Mouse (Mus musculus) right cerebral cortex, postnatal 25 days (tissue): ENCODE results near the gene Dctn1.

Experiments
- DNase-seq: peaks from one replicate; pipeline ENCODE4 v3.0.0; 2022

The Dctn1 gene

DNA sequence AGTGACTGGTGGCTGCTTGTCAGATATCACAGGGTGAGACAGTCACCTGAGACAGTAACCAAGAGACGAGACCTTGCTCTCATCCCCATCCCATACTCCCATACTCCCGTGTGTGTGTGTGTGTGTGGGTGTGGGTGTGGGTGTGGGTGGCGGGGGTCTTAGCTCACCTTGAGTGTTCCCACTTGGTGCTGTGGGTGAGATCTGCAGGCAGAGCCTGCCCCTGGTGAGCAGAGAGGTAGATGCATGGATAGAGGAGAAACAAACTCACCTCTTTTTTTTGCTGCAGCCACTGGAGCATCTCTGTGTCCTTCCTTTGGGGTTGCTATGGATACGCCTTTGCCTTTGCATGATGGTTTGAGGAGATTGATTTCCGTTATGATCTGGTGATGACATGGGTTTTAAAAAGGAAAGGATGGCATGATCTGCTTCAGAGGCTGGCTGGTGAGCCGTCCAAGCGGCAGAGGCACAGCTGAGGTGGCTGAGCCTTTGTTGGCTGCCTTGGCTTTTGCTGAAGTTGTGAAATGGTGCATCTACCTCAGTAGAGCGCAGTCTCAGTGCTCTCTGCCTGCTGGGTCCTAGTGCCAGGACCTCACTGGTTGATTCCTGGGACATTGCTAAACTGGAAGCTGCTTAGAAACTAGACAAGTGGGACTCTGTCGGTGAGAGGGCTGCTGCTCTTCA is 6.7 kb downstream of the Dctn1 start:
- peak; percentile 67 for DNase-seq

DNA sequence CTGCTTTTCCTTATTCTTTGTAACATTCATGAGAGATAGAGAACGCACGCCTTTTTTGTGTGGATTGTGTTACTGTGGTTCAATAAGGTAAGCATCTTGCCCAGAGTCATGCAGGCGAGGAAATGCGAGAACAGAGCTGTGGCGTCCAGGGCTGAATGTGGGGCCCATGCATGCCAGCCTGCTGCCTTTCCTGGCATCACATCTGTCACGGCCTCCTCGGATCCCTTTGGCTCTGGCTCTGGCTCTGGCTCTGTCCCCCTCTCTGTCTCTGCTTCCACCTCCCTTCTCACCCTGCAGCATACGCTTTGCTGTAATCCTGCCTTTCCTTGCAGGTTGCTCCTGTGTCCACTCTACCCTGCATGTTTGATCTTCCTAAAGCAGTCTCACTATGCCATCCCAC is 10.3 kb downstream of the Dctn1 start:
- no peak for DNase-seq

DNA sequence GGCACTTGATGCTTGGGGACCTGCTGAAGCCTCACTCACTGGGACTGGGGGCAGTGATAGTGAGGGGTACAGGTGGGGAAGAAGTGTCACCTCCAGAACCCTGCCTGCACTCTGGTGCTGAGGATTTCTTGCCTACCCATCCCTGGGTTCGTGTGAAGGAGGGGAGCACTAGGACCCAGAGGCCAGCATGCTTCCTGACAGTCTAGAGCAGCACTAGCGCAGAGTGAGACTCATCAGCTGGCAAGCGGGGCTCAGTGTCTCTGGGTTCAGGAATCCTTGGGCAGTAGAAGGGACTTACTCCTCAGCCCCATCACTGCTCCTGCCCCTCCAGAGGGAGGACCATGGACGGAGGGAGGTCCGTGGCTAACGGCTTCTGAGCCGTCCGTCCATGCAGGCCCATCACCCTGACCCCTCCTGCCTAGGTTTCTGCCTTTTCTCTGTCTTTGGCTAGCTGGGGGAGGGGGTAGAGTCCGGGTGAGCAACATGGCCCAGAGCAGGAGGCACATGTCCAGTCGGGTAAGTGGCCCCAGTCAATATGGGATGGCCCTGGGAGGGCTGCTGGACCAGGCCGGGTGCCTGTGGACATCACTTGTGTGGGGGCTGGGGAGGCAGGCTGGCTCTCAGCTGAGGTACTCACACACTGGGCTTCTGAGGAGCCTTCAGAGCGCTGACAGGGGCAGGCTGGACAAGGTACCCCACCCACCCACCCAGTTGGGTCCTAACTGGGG is 13.8 kb downstream of the Dctn1 start:
- peak; percentile 80 for DNase-seq

DNA sequence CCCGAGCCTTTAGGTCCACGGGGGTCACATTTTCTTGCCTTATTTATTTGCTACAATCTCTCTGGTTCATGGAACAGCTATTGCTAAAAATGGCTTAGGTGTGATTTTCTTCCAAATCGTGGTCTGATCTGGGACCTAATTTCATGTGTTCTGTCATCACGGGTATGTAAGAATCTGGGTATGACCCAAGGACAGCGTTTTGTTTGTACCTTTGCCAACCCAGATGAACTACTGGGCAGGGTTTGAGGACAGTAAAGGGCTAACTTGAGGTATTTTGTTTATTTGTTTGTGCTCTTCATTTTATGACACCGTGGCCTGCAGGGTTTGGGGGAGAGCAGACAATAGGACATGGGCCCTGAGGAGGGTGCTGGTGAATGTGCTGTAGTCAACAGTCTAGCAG is 14.9 kb downstream of the Dctn1 start:
- DNase-seq, result no peak

DNA sequence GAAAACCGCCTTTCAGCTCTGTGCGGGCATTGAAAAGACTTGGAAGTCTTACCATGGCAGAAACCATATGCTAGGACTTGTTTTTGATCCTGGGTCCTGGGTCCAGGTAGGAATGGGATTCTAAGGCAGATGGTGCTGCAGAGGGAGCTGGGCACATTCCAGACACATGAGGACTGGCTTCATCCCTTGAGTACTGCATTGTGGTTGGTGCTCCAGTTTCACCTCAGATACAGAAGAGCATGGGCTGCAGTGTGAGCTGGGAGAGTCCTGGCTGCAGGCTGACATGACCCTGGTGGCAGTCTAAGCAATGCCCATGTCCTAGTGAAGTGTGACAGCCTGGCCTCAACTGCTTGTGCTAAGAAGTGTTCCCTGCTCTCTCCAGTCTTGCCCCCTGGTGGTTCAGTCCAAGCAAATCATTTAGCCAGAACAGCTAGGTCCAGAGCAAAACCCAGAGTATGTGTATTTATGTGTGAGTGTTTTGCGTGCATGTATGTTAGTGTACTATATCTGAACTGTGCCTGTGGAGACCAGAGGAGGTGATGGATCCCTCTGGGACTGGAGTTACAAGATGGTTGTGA is 19.2 kb downstream of the Dctn1 start:
- no peak for DNase-seq

DNA sequence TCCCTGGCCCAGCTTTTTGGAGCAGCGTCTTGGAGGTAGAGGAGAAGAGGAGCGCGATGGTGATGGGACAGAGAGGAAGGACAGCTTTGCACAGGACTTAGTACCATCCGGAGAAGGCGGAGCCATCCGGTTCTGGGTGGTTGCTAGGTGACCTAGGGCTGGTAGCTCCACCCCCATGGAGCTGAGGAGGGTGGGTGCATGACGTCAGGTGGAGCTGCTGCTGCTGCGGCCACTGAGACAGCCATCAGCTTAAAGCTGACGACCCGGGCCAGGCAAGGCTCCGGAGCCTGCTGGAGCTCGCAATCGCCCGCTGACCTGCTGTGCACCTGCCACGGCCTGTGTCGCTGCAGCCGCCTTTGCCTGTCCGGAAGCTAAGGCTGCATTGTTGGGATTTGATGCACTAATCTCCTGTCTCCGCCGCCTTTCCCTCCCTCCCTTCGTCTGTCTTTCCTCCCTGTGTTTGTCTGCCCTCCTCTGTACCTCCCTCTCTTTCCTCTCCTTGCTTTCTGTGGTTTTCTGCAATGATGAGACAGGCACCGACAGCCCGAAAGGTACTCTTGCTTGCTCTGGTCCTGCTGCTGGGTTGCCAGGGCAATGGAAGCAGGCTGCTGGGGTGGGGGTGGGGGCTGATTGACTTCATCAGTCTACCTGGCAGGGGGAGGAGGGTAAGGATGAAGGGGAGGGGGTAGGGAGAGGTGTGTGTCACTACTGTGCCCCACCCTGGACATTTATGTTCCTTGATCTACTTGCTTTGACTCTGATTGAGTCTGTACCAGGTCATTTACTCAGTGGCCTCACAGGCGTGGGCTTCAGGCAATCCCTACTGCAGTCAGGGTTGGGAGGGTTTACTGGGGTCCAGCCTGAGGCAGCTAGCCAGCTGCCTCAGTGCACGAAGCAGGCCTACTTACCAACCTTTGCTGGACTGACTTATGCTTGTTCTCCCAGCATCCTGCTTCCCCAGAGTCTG is 20.5 kb downstream of the Dctn1 start:
- peak; percentile 91 for DNase-seq

DNA sequence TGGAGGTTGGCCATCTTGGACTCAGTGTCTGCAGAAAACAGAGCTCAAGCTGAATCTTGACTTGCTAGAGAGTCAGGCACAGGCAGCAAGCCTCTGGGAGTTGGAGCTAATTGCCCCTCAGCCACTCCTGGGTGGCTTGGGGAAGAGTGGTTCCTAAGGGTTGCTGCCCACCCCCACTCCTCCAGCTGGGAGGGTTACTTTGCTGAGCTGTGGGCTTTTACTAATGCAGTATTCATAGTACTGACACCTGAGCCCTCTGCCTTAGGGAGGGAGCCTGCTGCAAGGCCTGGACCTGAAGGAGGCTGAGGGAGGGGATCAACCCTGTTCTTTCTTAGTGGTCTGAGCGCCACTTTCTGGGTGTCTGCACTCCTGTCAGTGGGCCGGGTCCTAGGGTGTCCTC is 21.2 kb downstream of the Dctn1 start:
- no peak for DNase-seq

DNA sequence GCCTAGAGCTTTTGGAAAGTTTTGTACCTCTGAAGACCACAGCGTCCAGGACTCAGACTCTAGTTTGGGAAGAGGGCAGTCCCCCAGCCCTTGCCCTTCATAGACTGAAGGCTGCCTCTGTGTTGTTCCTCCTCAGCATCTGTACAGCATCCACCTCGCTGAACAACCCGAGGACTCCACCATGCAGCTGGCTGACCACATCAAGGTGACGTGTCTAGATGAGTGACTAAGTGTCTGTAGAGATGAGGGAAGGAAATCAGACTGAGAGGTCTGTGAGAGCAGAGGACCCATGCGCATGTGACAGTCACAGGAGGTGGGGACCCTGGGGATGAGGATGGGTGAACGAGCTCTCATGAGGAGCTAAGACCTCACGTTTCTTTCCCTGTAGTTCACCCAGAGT is 27.9 kb downstream of the Dctn1 start:
- no peak for DNase-seq

DNA sequence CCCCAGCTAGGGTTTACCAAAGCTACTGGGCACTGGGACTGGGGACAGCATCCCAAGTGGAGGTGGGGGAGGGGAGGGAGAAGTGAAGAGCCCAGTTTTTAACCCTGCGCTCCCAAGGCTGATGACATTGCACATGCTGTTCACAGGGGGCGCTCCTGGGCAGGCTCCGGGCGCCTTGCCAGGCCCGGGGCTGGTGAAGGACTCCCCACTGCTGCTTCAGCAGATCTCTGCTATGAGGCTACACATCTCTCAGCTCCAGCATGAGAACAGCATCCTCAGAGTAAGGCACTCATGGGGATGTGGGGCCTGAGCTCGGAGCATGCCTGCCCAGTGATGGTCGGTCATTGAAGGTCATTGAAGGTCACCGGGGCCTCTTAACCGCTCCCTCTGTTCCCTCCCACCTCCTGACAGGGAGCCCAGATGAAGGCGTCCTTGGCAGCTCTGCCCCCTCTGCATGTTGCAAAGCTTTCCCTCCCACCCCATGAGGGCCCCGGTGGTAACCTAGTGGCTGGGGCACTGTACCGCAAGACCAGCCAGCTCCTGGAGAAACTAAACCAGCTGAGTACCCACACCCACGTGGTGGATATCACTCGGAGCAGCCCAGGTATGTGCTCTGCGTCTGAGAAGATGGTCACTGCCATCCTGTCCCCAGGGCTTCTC is 31.8 kb downstream of the Dctn1 start:
- peak; percentile 59 for DNase-seq

DNA sequence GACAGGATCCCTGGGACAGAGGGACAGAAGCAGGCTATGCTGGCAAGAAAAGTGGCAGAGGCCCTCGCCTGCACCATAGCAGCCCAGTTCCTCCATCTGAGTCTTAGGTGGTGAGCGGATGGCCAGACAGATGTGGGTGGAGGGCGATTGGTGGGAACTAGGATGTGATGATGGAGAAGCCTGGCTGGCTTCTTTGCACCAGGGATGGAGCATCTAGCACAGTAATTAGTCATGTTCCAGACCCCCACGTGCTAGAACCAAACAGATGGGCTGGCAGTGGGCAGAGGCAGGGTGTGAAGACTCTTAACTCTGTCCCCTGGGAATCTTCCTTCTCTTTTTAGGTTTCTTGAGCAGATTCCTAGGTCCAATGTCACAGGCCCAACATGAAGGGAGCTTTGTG is 37.6 kb downstream of the Dctn1 start:
- DNase-seq, result no peak

DNA sequence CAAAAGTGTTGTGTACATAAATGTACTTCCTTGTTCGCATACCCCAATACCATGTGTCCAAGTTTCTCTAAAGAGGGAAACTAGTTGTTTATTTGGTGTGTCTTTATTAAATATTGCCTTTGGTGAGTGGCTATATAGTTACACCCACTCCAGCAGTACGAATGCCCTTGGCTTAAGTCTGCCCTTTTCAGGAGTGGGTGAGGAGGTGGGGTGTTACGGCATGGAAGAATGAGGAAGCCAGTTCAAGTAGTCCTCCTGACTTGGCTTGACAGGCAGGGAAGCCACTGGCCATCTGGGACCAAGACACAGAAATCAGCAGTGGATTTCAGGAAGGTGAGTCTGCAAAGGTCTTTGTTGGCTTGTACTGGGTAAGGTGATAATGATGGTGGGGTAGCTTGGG is 40.1 kb downstream of the Dctn1 start:
- DNase-seq, result no peak

DNA sequence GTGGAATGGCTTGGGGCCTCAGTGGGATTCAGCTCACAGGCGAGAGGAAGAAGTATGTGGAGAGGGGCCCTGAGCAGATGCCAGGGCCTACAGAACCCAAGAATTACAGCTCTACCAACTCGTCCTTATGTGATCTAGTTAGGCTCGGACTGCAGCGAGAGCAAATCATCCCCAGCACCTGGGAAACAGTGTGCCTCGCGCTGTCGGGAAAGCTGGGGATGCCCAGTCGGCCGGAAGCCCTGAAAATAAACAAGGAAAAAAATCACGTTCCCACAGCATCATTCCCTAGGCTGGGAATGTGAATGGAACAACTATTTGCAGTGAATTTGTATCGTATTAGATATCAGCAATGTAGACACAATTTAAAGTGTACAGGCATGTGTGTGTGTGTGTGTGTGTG is 40.6 kb downstream of the Dctn1 start:
- no peak for DNase-seq

DNA sequence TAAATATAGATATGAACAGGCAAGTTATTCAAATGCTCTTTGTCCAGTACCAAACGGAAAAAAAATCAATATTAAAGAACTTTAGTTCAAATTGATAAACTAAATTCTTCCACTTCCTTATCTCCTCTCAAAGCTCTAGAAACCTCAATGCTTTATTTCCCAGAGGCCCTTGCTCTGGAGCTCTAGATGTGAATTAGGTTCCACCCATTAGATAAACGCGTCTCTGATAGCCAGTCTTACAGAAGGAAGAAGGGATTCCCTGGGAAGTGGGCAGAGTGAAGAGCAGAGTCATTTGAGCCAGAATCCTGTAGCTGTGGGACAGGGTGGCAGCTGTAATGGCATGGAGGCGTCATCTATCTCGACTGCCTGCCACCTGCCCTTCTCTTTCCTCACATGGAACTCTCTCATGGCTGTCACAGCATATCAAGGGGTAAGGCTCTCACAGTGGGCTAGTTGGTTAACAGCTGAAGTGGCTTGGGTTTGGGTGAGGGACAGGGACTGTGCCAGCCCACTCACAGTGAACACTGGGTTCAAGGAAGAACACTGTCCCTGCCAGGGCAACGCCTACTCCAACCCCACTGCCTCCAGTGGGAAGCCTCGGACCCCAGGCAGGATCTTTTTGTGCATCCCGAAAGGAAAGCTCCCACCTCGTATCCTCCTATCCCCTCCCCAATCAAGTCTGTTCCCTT is 41.8 kb downstream of the Dctn1 start:
- DNase-seq, result no peak

DNA sequence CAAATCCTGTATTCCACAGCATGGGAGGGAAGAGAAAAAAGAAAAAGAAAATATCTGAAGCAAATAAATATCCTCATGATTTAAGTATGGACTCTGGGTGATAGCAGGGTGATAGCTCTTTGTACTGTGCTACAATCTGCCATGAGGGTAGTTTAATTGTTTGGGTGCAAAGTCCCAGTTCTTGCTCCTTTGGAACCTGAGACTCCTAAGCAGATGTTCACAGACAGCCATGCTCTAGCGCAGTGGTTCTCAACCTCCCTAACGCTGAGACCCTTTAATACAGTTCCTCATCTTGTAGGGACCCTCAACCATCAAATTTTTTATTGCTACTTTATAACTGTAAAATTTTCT is 42.3 kb downstream of the Dctn1 start:
- no peak for DNase-seq

DNA sequence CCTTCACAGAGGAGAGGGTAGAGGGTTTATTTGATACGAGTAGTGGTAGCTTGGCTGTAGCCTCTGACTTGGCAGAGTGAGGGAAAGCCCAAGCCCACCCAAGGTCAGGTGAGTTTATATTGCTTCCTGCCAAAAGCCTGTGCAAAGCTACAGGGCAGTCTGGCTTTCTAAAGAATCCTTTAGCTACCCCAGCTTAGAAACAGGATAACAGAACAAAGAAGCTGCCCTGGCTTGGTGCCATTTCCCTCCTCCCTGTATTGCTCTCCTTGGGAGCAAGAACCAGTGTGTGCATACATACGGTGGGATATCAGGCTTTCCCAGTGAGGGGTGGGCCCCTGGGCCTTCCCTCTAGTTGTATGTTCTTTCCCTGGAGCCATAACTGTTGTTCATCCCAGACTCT is 44.8 kb downstream of the Dctn1 start:
- no peak for DNase-seq

DNA sequence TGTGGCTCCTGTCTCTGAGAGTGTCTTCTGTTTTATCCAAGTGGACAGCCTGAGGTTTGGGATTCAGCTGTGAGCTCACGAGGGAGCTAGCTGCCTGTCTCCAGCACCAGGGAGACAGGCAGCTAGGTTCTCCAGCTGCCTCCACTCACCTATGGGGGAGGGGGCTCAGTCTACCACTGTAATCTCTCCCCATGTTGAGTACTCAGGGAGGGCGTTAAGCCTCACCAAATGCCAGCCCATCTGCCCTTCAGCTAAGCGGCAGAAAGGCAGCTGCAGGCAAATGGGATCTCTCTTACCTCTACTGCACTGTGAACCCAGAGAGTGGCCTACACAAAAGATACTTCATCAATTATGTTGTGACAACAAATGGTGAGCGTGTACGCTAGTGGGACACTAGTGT is 45.8 kb downstream of the Dctn1 start:
- no peak for DNase-seq

DNA sequence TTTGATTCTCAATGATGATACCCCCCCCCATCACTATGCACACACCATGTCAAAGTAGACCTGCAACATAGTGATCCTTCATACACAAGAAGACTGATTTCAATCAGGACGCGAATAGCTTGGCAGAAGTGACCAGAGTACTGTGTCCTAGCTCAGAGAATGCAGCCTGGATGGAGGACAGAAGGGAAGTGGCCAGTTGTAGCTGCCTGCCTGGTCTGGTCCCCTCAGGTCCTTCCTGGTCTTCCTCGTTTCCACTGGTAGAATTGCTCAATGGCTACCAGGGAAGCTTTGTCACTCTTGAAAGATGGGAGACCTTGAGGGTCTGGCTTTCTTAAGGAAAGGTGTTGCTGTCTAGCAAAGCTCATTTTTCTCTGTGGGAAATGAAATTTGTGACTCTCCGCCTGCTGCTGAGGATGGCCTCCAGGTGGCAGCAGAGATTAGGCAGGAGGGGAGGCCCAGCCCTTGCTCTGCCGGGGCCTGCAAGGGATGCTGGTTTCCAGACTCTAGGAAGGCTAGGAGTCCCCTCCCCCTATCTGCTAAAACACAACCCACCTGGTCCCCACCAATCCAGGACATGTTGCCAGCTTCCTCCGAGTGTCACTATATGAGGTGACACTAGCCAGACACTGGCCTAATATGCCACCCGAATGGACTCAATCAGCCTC is 49.4 kb downstream of the Dctn1 start:
- peak; percentile 76 for DNase-seq

DNA sequence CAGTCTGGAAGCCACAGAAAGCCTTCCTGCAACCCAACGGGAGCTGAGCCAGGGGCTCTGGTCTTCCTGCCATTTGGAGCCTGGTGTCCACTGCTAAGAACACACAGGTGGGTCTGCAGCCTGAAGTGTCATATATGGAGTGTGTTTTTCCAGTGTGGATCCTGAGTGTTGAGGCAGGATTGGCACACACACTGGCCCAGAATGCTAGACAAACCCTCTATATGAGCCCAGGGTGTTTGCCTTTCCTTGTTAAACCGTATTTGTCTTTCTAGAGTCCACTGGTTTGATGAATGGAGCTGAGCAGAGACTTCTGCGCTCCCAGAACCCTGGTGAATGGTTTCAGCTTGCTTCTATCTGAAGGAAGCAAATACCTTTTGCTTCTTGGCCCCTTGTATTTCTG is 54.1 kb downstream of the Dctn1 start, which contains the start of gene Slc4a5:
Slc4a5 (plus strand) TSS at position 15 of the 400 bp plus-strand sequence.
- no peak for DNase-seq

DNA sequence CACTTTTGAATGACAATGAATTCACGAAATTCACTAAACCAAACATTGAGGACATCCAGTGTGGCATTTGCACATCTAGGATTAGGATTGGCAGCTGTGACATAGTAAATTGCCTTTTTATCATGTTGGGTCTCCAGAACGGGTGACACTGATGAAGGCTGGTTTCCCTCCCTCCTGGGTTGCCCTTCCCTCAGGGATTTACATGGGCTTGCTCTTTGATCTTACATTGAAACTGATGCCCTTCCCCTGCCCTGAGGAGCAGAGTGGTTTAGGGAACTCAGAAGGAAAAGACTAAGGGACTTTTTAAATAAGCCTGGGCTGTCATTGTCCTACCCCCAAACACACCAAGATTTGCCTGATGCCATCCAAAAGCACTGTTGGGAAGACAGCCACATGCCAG is 65.8 kb downstream of the Dctn1 start:
- no peak for DNase-seq

DNA sequence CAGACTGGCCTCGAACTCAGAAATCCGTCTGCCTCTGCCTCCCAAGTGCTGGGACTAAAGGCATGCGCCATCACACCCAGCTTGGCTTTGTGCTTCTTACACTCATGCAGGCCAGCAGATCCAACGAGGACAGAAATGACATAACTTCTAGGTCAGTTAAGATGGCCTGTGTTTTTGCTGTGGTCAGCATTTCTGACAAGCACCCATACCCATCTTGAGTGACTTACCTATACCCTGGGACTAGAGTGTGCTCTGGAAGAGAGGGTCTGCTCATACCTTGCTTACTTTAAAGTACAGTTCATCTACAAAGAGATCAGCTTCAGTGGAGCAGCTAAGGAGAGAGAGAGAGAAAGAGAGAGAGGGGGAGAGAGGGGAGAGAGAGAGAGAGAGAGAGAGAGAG is 67.6 kb downstream of the Dctn1 start:
- DNase-seq, result no peak

DNA sequence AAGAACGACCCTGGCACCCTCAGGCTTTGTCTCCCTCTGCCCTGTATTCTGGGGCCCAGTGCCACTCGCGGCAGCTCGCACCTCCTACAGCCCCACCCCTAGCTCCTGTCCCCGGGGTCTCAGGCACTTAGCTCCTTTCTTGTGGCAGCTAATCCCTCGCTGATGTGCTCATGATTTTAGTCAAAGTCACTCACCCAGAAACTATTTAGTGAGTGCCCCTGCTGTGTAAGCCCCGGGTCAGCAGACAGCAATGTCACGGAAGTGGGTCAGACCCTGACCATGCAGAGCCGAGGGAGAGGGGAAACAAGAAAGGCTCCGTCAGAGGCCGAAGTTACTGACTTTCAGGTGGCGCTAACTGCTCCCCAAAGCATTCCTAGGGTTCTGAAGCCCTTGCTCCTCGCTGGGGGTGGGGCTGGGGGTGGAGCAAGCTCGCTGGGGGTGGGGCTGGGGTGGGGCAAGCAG is 68.6 kb downstream of the Dctn1 start:
- DNase-seq, result no peak
